Mouse (Mus musculus) cerebellum, adult (tissue): ENCODE data around the gene Rock2.

ENCODE experiments used
- ATAC-seq: cut with Nextera tagmentation; 2 replicates; pipeline ENCODE4 v1.9.2; 2017; ENCODE audit warnings: mild to moderate bottlenecking, moderate library complexity, mixed read lengths; ENCODE audit not compliant: insufficient number of reproducible peaks, low FRiP score, low TSS enrichment

The Rock2 gene

GRCm38 (mm10) chr12:17037053-17037610, 142.4 kb downstream of the Rock2 start:
- no peak for ATAC-seq
